10 mouse cellular contexts compared by ENCODE assay signal in genomic region chr2:25264286-25264660, GRCm38 (mm10). TPM values are rescaled to one million over a fixed set of nuclear protein-coding genes. Genes with fewer than 3 reads are reported as not detected.
DNase-seq lines count a peak whose midpoint lies in the region; ATAC-seq and TF ChIP-seq lines count a peak whose summit lies in the region.
"Had no signal": no experiment of that assay in that cellular context is flagged by ENCODE, and none has a peak within 500 bp of the region (broad histone marks: within the 10 kb centered on the region; RNA-seq: fewer than 3 reads in every experiment).

No protein-coding gene starts in this region.

- H3K79me2 ChIP-seq in myocyte (ENCODE audit: control insufficient read depth, insufficient read depth): no peaks in the 10 kb centered on the region

- DNase-seq in kidney, adult 2 months: no peak
- no peak for DNase-seq in kidney, postnatal 36 days
- DNase-seq in embryonic facial prominence, embryonic 10.5 days (ENCODE audit: low spot score): no peak
- DNase-seq in hindbrain, postnatal 0 days (ENCODE audit: low spot score): no peak
- no peak for DNase-seq in adrenal gland, adult 8-10 months
- DNase-seq in layer of hippocampus, adult 9-11 months: no peak
- no peak for DNase-seq in left cerebral cortex, postnatal 4 days
- DNase-seq: thymus, postnatal 36 days had no signal

- intact Hi-C loops in left cerebral cortex, postnatal 4 days (cut with DNase I): no loop called here

- H3K4me3 ChIP-seq in kidney, adult 2 months (ENCODE audit: insufficient read depth, low read depth, low read length): peak overlapping the region; percentile 84
- peak overlapping the region; percentile 85 for H3K4me3 ChIP-seq in embryonic facial prominence, embryonic 10.5 days
- H3K4me3 ChIP-seq in hindbrain, postnatal 0 days (ENCODE audit: low read length): peak overlapping the region; percentile 60
- H3K4me3 ChIP-seq in myocyte: peak overlapping the region; percentile 28

- no peaks in the 10 kb centered on the region for H3K36me3 ChIP-seq in kidney, adult 2 months (ENCODE audit: control insufficient read depth, insufficient read depth, low read length)
- peaks cover 25% of the 10 kb centered on the region for H3K36me3 ChIP-seq in embryonic facial prominence, embryonic 10.5 days (replicated peaks)
- peaks cover 8% of the 10 kb centered on the region; the same call in 1 of the 2 replicates for H3K36me3 ChIP-seq in hindbrain, postnatal 0 days (ENCODE audit: insufficient read depth, low read length)
- H3K36me3 ChIP-seq in myocyte (ENCODE audit: control insufficient read depth, insufficient read depth): no peaks in the 10 kb centered on the region

- no peak for TF ChIP-seq POLR2A in kidney, adult 2 months (IDR thresholded peaks at IDR 0.05; ENCODE audit: low read depth, low read length)
- TF ChIP-seq POLR2A in myocyte (IDR thresholded peaks at IDR 0.05; ENCODE audit: insufficient read length, low read depth): no peak

- ATAC-seq in hindbrain, postnatal 0 days: no peak

- TF ChIP-seq CTCF in kidney, adult 2 months (conservative IDR thresholded peaks at IDR 0.05; ENCODE audit: insufficient read depth, insufficient read length, low read depth, low read length): no peak
- TF ChIP-seq CTCF in hindbrain, postnatal 0 days (IDR thresholded peaks at IDR 0.05; ENCODE audit: low read depth): no peak

- 50% methylated on average over 5 of the region's 5 CpGs for WGBS in kidney, adult 2 months
- WGBS in embryonic facial prominence, embryonic 10.5 days: 78% methylated on average over 5 of the region's 5 CpGs
- WGBS in hindbrain, postnatal 0 days: 71% methylated on average over 5 of the region's 5 CpGs

- H3K9ac ChIP-seq in hindbrain, postnatal 0 days (replicated peaks; ENCODE audit: low read length): peak overlapping the region; percentile 66; the same call in 1 of the 2 replicates

- no peaks in the 10 kb centered on the region for H3K27me3 ChIP-seq in kidney, adult 2 months (replicated peaks; ENCODE audit: control insufficient read depth, insufficient read depth, low read length)
- H3K27me3 ChIP-seq in embryonic facial prominence, embryonic 10.5 days (replicated peaks; ENCODE audit: low read depth, poor library complexity, severe bottlenecking): peaks cover 28% of the 10 kb centered on the region
- no peaks in the 10 kb centered on the region for H3K27me3 ChIP-seq in hindbrain, postnatal 0 days (ENCODE audit: insufficient read depth, low read length)
- no peaks in the 10 kb centered on the region for H3K27me3 ChIP-seq in myocyte (ENCODE audit: control insufficient read depth, insufficient read depth, insufficient read length)
- H3K27me3 ChIP-seq: Patski had no signal

- peak overlapping the region; percentile 95 for H3K27ac ChIP-seq in kidney, adult 2 months (ENCODE audit: insufficient read depth, low read depth, low read length)
- H3K27ac ChIP-seq in embryonic facial prominence, embryonic 10.5 days (replicated peaks): no peak overlapping the region
- H3K27ac ChIP-seq in hindbrain, postnatal 0 days: peak overlapping the region; percentile 71; the same call in 1 of the 2 replicates

- H3K4me1 ChIP-seq in kidney, adult 2 months (ENCODE audit: control insufficient read depth, insufficient read depth, low read length): peaks cover 20% of the 10 kb centered on the region
- H3K4me1 ChIP-seq in embryonic facial prominence, embryonic 10.5 days: peaks cover 52% of the 10 kb centered on the region
- H3K4me1 ChIP-seq in hindbrain, postnatal 0 days (ENCODE audit: insufficient read depth, low read length): peaks cover 44% of the 10 kb centered on the region

- H3K9me3 ChIP-seq in embryonic facial prominence, embryonic 10.5 days: no peaks in the 10 kb centered on the region
- no peaks in the 10 kb centered on the region for H3K9me3 ChIP-seq in hindbrain, postnatal 0 days (ENCODE audit: low read length)

- peak overlapping the region; percentile 76 for H3K4me2 ChIP-seq in hindbrain, postnatal 0 days (ENCODE audit: low read depth, low read length)
- H3K4me2 ChIP-seq in myocyte (ENCODE audit: low read depth): peak overlapping the region; percentile 77

- H3ac ChIP-seq in myocyte (ENCODE audit: control insufficient read depth, insufficient read length): no peak overlapping the region

TF ChIP-seq in myocyte, 11 proteins besides CTCF, POLR2A, EP300 and RAD21:
- TF ChIP-seq REST (IDR thresholded peaks at IDR 0.05; ENCODE audit: insufficient read depth, insufficient read length) (no peak), MYOD1 (IDR thresholded peaks at IDR 0.05; ENCODE audit: control insufficient read depth in 1 of 3, insufficient read length in 2 of 3, low read depth in 2 of 3) (no peak), TCF3 (IDR thresholded peaks at IDR 0.05; ENCODE audit: insufficient read length, low read depth) (no peak), MAX (IDR thresholded peaks at IDR 0.05; ENCODE audit: low read depth) (no peak), SRF (IDR thresholded peaks at IDR 0.05; ENCODE audit: control insufficient read depth, insufficient read length, low read depth) (no peak), TCF12 (IDR thresholded peaks at IDR 0.05; ENCODE audit: insufficient read depth, poor library complexity, severe bottlenecking) (no peak), MYOG (IDR thresholded peaks at IDR 0.05; ENCODE audit: control insufficient read depth in 1 of 3, insufficient read depth in 1 of 3, insufficient read length in 2 of 3, low read depth in 2 of 3) (no peak), USF1 (IDR thresholded peaks at IDR 0.05; ENCODE audit: low read depth) (no peak), CEBPB (IDR thresholded peaks at IDR 0.05; ENCODE audit: insufficient read depth, poor library complexity, severe bottlenecking) (no peak), POLR2AphosphoS2 (IDR thresholded peaks at IDR 0.05; ENCODE audit: insufficient read length, low read depth) (no peak), E2F4 (IDR thresholded peaks at IDR 0.05; ENCODE audit: insufficient read depth) (no peak)

RNA-seq across cellular contexts. Expression of gene Tprn, which starts 1.9 kb away (rescaled TPM):
- polyA plus RNA-seq in kidney, adult 2 months (2012; rRNA removed): 81.0 and 85.4 TPM in 2 replicates
- polyA plus RNA-seq in embryonic facial prominence, embryonic 10.5 days (2016; fragmentation: Nextera tagmentation; extraction: Ambion mirVana): 8.0 and 9.0 TPM in 2 replicates
- 39.1 and 45.6 TPM in 2 replicates for total RNA-seq in hindbrain, postnatal 0 days (2014; rRNA removed)
- polyA plus RNA-seq in hindbrain, postnatal 0 days (2015; fragmentation: Nextera tagmentation; extraction: Ambion mirVana): 30.0 and 31.1 TPM in 2 replicates
- 5.5 TPM for polyA plus RNA-seq in myocyte (2012; fragmentation: generic; extraction: Trizol)
- total RNA-seq in adrenal gland, adult 8-10 months (2022): 10 to 100 TPM; 10.3 to 14.5 (median 11.1) TPM
- total RNA-seq in left cerebral cortex, postnatal 4 days (2021): 10 to 100 TPM; 15.4 to 16.2 TPM

RNA-seq across cellular contexts. Expression of gene Ssna1, which starts 8.0 kb away (rescaled TPM):
- polyA plus RNA-seq in kidney, adult 2 months (2012; rRNA removed): 46.2 and 48.8 TPM in 2 replicates
- 228 and 238 TPM in 2 replicates for polyA plus RNA-seq in embryonic facial prominence, embryonic 10.5 days (2016; fragmentation: Nextera tagmentation; extraction: Ambion mirVana)
- 84.5 and 120 TPM in 2 replicates for total RNA-seq in hindbrain, postnatal 0 days (2014; rRNA removed)
- 159 and 165 TPM in 2 replicates for polyA plus RNA-seq in hindbrain, postnatal 0 days (2015; fragmentation: Nextera tagmentation; extraction: Ambion mirVana)
- 106 TPM for polyA plus RNA-seq in myocyte (2012; fragmentation: generic; extraction: Trizol)
- 10 to 100 TPM; 44.4 to 48.7 (median 47.0) TPM for total RNA-seq in adrenal gland, adult 8-10 months (2022)
- total RNA-seq in left cerebral cortex, postnatal 4 days (2021): 10 to 100 TPM; 72.3 to 75.7 TPM

RNA-seq across cellular contexts. Expression of gene Anapc2, which starts 8.0 kb away (rescaled TPM):
- 82.6 and 92.3 TPM in 2 replicates for polyA plus RNA-seq in kidney, adult 2 months (2012; rRNA removed)
- polyA plus RNA-seq in embryonic facial prominence, embryonic 10.5 days (2016; fragmentation: Nextera tagmentation; extraction: Ambion mirVana): 147 and 151 TPM in 2 replicates
- total RNA-seq in hindbrain, postnatal 0 days (2014; rRNA removed): 26.1 and 46.7 TPM in 2 replicates
- 101 and 105 TPM in 2 replicates for polyA plus RNA-seq in hindbrain, postnatal 0 days (2015; fragmentation: Nextera tagmentation; extraction: Ambion mirVana)
- polyA plus RNA-seq in myocyte (2012; fragmentation: generic; extraction: Trizol): 97.9 TPM
- total RNA-seq in adrenal gland, adult 8-10 months (2022): 100 to 1,000 TPM in 3 of 4 experiments, 10 to 100 TPM in 1; 94.6 to 118 (median 102) TPM
- 100 to 1,000 TPM; 108 to 121 TPM for total RNA-seq in left cerebral cortex, postnatal 4 days (2021)

RNA-seq across cellular contexts. Expression of gene Tmem203, which starts 9.0 kb away (rescaled TPM):
- 48.9 and 50.7 TPM in 2 replicates for polyA plus RNA-seq in kidney, adult 2 months (2012; rRNA removed)
- polyA plus RNA-seq in embryonic facial prominence, embryonic 10.5 days (2016; fragmentation: Nextera tagmentation; extraction: Ambion mirVana): 15.2 and 18.3 TPM in 2 replicates
- total RNA-seq in hindbrain, postnatal 0 days (2014; rRNA removed): 56.2 and 57.9 TPM in 2 replicates
- polyA plus RNA-seq in hindbrain, postnatal 0 days (2015; fragmentation: Nextera tagmentation; extraction: Ambion mirVana): 26.7 and 29.7 TPM in 2 replicates
- polyA plus RNA-seq in myocyte (2012; fragmentation: generic; extraction: Trizol): 47.2 TPM
- 10 to 100 TPM; 28.4 to 43.0 (median 31.5) TPM for total RNA-seq in adrenal gland, adult 8-10 months (2022)
- 10 to 100 TPM; 26.4 to 26.8 TPM for total RNA-seq in left cerebral cortex, postnatal 4 days (2021)

RNA-seq across cellular contexts. Expression of gene AL732309.1, which starts 17.6 kb away (rescaled TPM):
- 13.0 and 15.2 TPM in 2 replicates for polyA plus RNA-seq in kidney, adult 2 months (2012; rRNA removed)
- 6.3 and 7.9 TPM in 2 replicates for polyA plus RNA-seq in embryonic facial prominence, embryonic 10.5 days (2016; fragmentation: Nextera tagmentation; extraction: Ambion mirVana)
- 8.7 and 9.7 TPM in 2 replicates for total RNA-seq in hindbrain, postnatal 0 days (2014; rRNA removed)
- 2.3 and 2.6 TPM in 2 replicates for polyA plus RNA-seq in hindbrain, postnatal 0 days (2015; fragmentation: Nextera tagmentation; extraction: Ambion mirVana)
- polyA plus RNA-seq in myocyte (2012; fragmentation: generic; extraction: Trizol): 4.5 TPM
- total RNA-seq in adrenal gland, adult 8-10 months (2022): 1 to 10 TPM; 2.2 to 8.9 (median 6.1) TPM
- total RNA-seq in left cerebral cortex, postnatal 4 days (2021): 1 to 10 TPM; 2.4 to 7.7 TPM

Comparison
In these comparisons a context has a peak if more than half of its experiments do, and no peak if none do; other contexts are left out.
1. H3K4me3 ChIP-seq: peak in every context shown above with its lines; median percentile 85 in embryonic facial prominence, embryonic 10.5 days; 84 in kidney, adult 2 months; 60 in hindbrain, postnatal 0 days; 28 in myocyte.